Mouse (Mus musculus): ENCODE results near the gene Ubqln4.

DNA sequence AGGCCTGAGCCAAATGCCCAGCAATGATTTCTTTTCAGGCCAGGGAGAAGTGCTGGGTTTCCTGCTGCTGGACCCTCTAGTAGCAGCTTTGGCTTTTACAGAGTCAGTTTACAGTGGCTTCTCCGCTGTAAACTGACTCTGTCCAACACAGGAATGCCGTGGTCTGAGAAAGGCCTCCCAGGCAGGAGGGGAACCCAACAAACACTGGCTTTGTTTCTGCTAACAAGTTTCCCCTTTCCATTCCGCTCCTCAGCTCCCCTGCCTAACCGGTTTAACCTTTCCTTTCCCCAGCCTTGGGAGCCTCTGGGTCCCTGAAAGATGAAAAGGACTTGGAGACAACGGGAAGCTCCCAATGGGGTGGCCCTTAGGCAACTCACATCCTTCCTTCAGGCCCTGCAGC, 36.7 kb downstream of the Ubqln4 start:
- no peak for TF ChIP-seq CTCF (IDR thresholded peaks at IDR 0.05; ENCODE audit: low read depth, low read length)
- TF ChIP-seq POLR2AphosphoS5 (IDR thresholded peaks at IDR 0.05; ENCODE audit: insufficient replicate concordance, low read depth, low read length) = no peak
- no peak for TF ChIP-seq GATA1 (IDR thresholded peaks at IDR 0.05; ENCODE audit: borderline replicate concordance, low read length)
- no peak for TF ChIP-seq GATA2 (IDR thresholded peaks at IDR 0.05; ENCODE audit: borderline replicate concordance, low read depth, low read length)
- no peak for TF ChIP-seq TAL1 (conservative IDR thresholded peaks at IDR 0.05; ENCODE audit: low read depth, low read length)
